In the genomic region with DNA sequence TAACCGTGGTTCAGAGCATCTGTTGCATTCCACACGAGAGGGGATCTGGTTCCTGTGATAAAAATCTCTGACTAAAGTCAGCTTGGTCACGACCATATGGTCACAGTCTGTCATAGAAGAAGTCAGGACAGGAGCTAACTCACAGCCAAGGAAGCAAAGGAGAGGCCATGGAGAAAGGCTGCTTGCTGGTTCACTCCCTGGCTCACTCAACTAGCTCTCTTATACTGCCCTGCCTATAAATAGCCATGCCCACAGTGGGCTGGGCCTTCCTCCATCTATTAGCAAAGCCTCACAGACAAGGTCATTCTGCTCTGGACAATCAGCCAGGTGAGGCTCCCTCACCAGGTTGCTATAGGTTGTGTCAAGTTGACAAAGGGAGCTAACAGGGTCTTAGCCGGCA, we compare ENCODE assay signal across 16 mouse cellular contexts.
DNase-seq lines count a peak whose midpoint lies in the region; ATAC-seq and TF ChIP-seq lines count a peak whose summit lies in the region.
"Had no signal": no experiment of that assay in that cellular context is flagged by ENCODE, and none has a peak within 500 bp of the region (broad histone marks: within the 10 kb centered on the region; RNA-seq: fewer than 3 reads in every experiment).

No protein-coding gene starts in this region.

- no peak overlapping the region for H3K4me2 ChIP-seq in midbrain, embryonic 15.5 days
- no peak overlapping the region for H3K4me2 ChIP-seq in midbrain, embryonic 11.5 days
- H3K4me2 ChIP-seq: embryonic facial prominence, embryonic 15.5 days; heart, embryonic 11.5 days; liver, embryonic 15.5 days; midbrain, embryonic 13.5 days; neural tube, embryonic 12.5 days had no signal

- TF ChIP-seq CTCF in cortical plate, adult 2 months (IDR thresholded peaks at IDR 0.05; ENCODE audit: extremely low read depth, insufficient read depth, low read length): no peak

- no peaks in the 10 kb centered on the region for H3K9me3 ChIP-seq in midbrain, embryonic 15.5 days
- H3K9me3 ChIP-seq in midbrain, embryonic 11.5 days (ENCODE audit: control insufficient read depth, low read length): no peaks in the 10 kb centered on the region
- H3K9me3 ChIP-seq: embryonic facial prominence, embryonic 15.5 days; liver, embryonic 15.5 days; midbrain, embryonic 13.5 days; neural tube, embryonic 12.5 days had no signal

- H3K36me3 ChIP-seq in midbrain, embryonic 15.5 days (replicated peaks): no peaks in the 10 kb centered on the region
- H3K36me3 ChIP-seq in midbrain, embryonic 11.5 days (ENCODE audit: control insufficient read depth, insufficient read depth, low read length): no peaks in the 10 kb centered on the region
- H3K36me3 ChIP-seq: embryonic facial prominence, embryonic 15.5 days; liver, embryonic 15.5 days; midbrain, embryonic 13.5 days; neural tube, embryonic 12.5 days had no signal

- no peaks in the 10 kb centered on the region for H3K27me3 ChIP-seq in midbrain, embryonic 15.5 days (replicated peaks)
- no peaks in the 10 kb centered on the region for H3K27me3 ChIP-seq in midbrain, embryonic 11.5 days (ENCODE audit: control insufficient read depth, insufficient read depth, low read length)
- H3K27me3 ChIP-seq: embryonic facial prominence, embryonic 15.5 days; liver, embryonic 15.5 days; midbrain, embryonic 13.5 days; neural tube, embryonic 12.5 days had no signal

- no peak overlapping the region for H3K4me3 ChIP-seq in midbrain, embryonic 15.5 days
- H3K4me3 ChIP-seq in midbrain, embryonic 11.5 days (ENCODE audit: low read depth, low read length): no peak overlapping the region
- no peak overlapping the region for H3K4me3 ChIP-seq in cortical plate, adult 2 months (ENCODE audit: insufficient read depth, low read length)
- H3K4me3 ChIP-seq: embryonic facial prominence, embryonic 15.5 days; liver, embryonic 15.5 days; midbrain, embryonic 13.5 days; neural tube, embryonic 12.5 days had no signal

- peaks cover 52% of the 10 kb centered on the region for H3K4me1 ChIP-seq in midbrain, embryonic 15.5 days
- peaks cover 16% of the 10 kb centered on the region for H3K4me1 ChIP-seq in midbrain, embryonic 11.5 days (ENCODE audit: control insufficient read depth, insufficient read depth, low read length)
- H3K4me1 ChIP-seq in cortical plate, adult 2 months (ENCODE audit: control insufficient read depth, insufficient read depth, low read length): peaks cover 19% of the 10 kb centered on the region
- H3K4me1 ChIP-seq: embryonic facial prominence, embryonic 15.5 days; liver, embryonic 15.5 days had no signal

- H3K9ac ChIP-seq in midbrain, embryonic 15.5 days: no peak overlapping the region
- H3K9ac ChIP-seq in midbrain, embryonic 11.5 days (ENCODE audit: low read length): no peak overlapping the region
- H3K9ac ChIP-seq: embryonic facial prominence, embryonic 15.5 days; liver, embryonic 15.5 days; midbrain, embryonic 13.5 days; neural tube, embryonic 12.5 days had no signal

- no peak for DNase-seq in midbrain, embryonic 11.5 days (ENCODE audit: low spot score, missing footprints)
- peak; percentile 48 for DNase-seq in cerebellum, adult 8-10 months
- DNase-seq in kidney, postnatal 36 days: peak; percentile 16 to 20
- DNase-seq in retina, postnatal 1 day: no peak
- no peak for DNase-seq in lung, postnatal 10 days
- DNase-seq: gastrocnemius, postnatal 25 days; heart, postnatal 36 days; right cerebral cortex, adult 18-20 months had no signal

- 0 out of 2 replicates have a peak overlapping the region, but pooled peaks have one; percentile 20 for H3K27ac ChIP-seq in midbrain, embryonic 15.5 days
- H3K27ac ChIP-seq in midbrain, embryonic 11.5 days (ENCODE audit: low read depth, low read length): no peak overlapping the region
- peak overlapping the region; percentile 21; the same call in 1 of the 2 replicates for H3K27ac ChIP-seq in cortical plate, adult 2 months (ENCODE audit: insufficient read depth, low read length)
- H3K27ac ChIP-seq: embryonic facial prominence, embryonic 15.5 days; liver, embryonic 15.5 days; midbrain, embryonic 13.5 days; neural tube, embryonic 12.5 days had no signal

- 71% methylated on average over 4 of the region's 4 CpGs for WGBS in midbrain, embryonic 15.5 days
- WGBS in midbrain, embryonic 11.5 days: 81% methylated on average over 4 of the region's 4 CpGs

- ATAC-seq in midbrain, embryonic 15.5 days (replicated peaks): no peak
- ATAC-seq in midbrain, embryonic 11.5 days (ENCODE audit: low FRiP score): no peak
- ATAC-seq: forebrain, embryonic 14.5 days; midbrain, embryonic 13.5 days had no signal

- no peak for TF ChIP-seq POLR2A in cortical plate, adult 2 months (IDR thresholded peaks at IDR 0.05; ENCODE audit: extremely low read depth, insufficient read depth, low read length)

Comparison
In these comparisons a context has a peak if more than half of its experiments do, and no peak if none do; other contexts are left out.
1. DNase-seq: peak in cerebellum, adult 8-10 months (single experiment) and kidney, postnatal 36 days (2 of 2); none in midbrain, embryonic 11.5 days (single experiment), retina, postnatal 1 day (single experiment) and lung, postnatal 10 days (single experiment).